Mouse (Mus musculus): ENCODE data around the gene Hk1. TPM values are rescaled to one million over a fixed set of nuclear protein-coding genes. Genes with fewer than 3 reads are reported as not detected.
A peak's percentile ranks its signal among the peaks of the same experiment; 100 is the strongest.

Hk1 gene
- total RNA-seq, 2 experiments from 2014 or later = 235 to 242 TPM

DNA sequence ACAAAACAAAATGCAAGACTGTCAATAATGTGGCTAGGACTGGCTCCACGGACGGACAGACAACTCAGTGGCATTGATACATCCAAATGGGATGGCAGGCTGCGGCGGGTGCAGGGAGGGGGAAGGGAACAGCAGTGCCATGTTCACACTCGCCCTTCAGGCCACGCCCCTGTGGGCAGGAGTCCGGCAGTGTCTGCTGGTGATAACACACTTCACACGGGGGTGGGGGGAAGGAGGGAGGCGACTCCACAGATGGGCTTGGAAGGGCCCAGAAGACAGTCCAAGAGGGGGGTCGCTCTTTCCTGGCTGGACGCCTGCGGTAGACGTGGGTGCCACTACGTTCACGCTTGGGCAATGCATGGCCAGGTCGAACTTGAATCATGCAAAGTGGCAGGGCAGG lies 110.4 kb downstream of the Hk1 start:
- no peak for DNase-seq

DNA sequence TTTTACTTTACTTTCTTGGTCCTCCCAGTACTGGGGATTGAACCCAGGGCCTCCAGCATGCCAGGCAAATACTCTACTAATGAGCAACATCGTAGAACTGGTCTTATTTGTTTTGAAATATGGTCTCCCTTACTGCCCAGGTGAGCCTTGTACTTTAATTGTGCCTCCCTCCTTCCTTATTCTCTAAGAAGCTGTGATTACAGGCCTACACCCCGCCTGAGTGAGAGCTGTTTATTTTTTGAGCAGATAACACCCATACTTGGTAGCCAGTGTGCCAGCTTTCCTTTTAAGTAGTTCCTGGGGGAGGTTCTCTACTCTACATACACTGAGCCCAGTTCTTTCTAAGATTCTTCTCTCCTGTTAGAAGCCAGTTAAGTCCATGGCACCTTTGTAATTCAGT lies 115.4 kb downstream of the Hk1 start:
- DNase-seq = no peak

DNA sequence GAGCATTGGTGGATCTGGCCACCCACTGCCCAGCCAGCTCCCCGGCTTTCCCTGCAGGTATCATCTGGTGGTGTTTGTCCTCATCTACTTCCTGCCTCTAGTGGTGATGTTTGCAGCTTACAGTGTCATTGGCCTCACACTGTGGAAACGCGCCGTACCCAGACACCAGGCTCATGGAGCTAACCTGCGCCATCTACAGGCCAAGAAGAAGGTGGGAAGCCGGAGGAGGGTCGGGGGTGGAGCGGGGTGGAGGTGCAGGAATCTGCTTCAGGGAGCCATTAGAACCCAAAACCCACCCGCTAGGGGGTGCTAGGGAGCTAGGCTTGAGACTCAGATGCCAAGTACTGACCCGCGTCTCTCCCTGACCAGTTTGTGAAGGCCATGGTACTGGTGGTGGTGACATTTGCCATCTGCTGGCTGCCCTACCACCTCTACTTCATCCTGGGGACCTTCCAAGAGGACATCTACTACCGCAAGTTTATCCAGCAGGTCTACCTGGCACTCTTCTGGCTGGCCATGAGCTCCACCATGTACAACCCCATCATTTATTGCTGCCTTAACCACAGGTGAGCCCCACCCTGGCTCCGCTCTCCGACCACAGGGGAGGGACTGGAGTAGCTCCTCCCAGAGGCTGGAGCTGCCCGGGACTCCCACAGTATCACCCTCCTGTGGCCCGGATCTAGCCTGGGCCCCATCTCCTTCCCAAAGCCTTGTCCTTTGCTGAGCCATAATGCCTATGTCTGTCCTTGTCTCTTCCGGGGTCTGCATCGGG lies 118.4 kb downstream of the Hk1 start:
- peak; percentile 73 for DNase-seq

DNA sequence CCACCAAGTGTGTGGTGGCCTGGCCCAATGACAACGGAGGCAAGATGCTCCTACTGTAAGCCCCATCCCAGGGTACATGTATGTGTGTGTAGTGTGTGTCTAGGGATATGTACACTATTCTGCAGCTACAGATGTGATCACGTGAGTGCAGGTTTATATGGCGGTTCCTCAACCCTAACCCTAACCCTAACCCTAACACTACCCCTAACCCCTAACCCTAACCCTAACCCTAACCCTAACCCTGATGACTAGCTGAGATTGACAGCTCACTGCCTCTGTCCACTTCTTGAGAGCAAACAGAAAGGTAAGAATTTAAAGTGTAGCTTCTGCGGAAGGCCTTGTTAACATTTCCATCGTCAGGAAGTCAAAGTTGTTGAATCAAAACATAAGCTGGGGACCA lies 121.4 kb downstream of the Hk1 start:
- no peak for DNase-seq

DNA sequence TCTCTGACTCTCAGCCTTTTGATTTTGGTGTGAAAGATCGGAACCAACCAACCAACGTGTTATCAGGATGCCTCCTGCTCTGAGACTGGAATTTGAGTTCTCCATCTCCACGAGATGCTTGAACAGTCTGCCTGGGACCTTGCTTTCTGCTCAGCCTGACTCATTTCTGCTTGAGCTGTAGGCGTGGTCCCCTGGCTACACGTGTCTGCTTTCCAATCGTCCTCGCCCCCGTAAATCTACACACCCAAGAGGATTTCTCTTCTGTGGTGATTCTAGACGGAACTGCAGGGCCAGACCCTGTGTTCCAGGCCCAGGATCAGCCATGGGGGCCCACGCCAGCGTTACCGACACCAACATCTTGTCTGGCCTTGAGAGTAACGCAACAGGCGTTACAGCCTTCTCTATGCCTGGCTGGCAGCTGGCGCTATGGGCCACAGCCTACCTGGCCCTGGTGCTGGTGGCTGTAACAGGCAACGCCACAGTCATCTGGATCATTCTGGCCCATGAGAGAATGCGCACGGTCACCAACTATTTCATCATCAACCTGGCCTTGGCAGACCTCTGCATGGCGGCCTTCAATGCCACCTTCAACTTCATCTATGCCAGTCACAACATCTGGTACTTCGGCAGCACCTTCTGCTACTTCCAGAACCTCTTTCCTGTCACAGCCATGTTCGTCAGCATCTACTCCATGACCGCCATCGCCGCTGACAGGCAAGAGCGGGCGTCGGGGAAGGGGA lies 127.0 kb downstream of the Hk1 start:
- no peak for DNase-seq

DNA sequence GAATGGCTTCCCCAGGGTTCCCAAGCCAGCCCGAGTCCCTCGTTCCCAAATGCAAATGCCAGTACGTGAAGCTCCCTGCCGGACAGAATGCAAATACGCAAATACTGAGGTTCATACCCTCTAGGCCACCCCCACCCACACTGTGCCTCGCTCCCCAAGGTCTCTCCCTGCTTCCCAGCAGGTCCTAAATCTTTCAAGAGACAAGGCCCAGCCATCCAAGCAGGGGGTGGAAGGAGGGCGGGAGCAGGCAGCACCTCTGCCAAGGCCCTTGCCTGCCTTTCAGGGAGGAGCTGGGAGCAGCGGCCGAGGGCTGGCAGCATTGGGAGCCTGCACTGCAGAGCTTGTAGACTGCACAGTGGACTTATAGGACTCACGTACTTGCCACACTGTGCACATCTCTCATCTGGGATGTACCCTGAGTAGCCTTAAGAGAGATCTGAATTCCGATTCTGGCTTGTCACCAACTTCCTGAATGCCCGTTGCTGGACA lies 127.7 kb downstream of the Hk1 start, which contains the start of gene Tacr2:
Tacr2 (plus strand) TSS at position 439 of the 489 bp plus-strand sequence.
- DNase-seq = no peak

DNA sequence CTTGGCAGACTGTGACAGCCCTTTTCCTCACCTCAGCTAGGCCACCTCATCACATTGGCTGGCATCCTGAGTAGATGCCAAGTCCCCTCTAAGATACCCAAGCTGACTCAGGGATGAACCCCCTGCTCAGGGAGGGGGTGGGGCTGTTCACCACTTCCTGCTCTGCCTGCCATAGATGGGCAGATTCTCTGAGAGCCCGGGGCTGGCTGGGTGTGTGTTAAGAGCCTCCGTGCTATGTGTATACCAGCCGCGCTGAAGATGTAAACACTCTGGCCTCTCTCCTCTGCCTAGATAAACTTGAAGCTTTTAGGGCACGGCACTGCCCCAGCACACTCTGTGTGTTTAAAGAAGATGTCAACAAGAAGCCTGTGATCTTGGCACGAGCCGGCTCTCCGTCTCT lies 131.9 kb downstream of the Hk1 start:
- DNase-seq = no peak

DNA sequence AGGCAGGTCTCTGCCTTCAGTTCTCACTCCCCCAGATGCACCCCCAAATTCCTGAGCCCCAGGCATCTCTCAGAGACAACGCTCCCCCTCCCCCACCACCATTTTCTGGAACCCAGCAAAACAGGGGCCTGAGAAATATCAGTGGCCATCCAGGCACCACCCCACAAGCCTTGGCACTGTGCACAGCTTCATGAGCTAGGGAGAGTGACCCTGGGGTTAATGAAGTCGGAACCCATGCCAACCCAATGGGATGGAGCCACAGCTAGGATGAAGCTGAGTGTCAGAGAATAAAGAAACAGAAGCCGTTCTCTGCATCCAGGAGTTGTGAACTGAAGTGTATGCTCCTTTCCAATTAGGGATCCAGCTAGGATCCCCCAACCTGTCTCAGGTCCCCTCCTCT lies 132.6 kb downstream of the Hk1 start:
- no peak for DNase-seq

DNA sequence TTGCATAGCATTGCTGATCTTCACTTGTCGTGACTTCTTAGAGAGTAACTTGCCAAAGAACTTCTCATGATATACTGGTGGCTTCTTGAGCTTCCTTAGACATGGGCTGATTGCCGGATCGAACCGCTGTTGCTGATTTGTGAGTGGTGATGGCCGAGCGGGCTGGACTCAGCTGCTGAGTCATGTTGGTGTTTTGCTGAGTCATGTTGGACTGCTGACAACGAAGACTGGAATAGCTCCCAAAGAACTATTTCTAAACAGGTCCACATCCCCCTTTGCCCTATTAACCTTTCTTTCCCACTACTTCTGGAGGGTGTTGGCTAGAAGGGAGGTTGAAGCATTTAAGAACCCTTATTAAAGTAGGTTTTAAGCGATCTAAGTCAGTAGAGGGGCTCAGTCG lies 135.6 kb downstream of the Hk1 start:
- DNase-seq = no peak

DNA sequence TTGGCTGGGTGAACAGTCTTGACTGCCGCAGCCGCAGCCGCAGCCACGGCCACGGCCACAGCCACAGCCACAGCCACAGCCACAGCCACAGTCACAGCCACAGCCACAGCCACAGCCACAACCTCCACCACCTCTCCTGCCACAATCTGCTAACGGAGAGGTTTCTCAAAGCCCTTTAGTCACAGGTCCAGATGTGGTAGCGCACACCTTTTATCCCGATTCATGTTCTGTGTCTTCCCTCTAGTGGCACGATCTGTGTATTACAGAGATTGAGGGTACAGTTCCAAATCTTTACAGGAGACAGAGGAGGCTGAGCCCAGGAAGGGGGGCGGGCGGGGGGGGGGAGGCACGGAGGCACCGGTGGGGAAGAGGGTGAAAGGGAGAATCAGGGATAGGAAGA lies 136.8 kb downstream of the Hk1 start:
- DNase-seq = peak; percentile 73

DNA sequence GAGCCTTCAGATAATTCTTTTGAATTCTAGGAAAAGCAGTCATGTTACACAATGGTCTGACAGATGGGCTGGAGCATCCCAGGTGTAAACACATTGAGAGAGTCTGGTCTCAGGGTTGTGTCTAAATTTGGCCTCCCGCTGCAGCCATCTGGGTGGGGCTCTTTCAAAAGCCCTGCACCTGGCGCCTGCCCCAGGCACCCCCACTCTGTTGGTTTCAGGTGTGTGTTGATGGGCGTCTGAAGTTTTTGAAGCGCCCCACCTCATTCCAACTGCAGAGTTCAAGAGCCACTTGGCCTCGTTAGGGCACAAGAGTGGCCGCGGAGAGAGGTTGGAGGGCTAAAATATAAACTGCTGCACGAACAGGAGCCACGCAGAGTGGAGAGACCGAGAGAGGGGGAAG lies 137.3 kb downstream of the Hk1 start:
- DNase-seq = no peak

DNA sequence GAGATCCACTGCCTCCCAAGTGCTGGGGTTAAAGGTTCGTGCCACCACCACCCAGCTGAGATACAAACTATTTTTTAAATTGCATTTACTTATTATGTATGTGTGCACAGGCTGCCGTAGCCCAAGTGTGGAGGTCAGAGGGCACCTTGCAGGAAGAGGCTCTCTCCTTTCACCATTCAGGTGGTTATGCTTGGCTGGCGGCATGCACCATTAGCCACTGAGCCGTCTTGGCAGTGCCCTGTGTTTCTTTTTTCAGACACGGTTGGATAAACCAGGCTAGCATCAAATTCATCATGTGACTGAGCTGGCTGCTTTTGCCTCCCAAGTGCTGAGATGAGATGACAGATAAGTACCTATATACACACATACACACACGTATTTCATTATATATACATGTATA lies 140.4 kb downstream of the Hk1 start:
- no peak for DNase-seq

DNA sequence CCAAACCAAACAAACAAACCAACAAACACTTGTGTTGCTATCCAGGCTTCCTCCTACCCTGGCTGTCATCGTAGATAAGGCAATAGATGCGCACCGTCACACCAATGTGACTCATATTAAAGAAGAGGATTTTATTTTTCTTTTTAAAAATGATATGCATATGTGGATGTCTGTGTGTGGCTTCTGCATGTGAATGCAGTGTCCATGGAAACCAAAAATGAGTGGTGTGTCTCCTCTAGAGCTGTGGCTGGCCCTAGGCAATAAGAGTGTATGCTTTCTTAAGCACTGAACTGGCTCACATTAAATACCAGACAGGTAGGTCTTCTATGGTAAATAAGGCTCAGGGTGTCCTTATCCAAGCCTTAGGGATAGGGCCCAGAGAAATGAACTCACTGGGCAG lies 141.0 kb downstream of the Hk1 start:
- no peak for DNase-seq

DNA sequence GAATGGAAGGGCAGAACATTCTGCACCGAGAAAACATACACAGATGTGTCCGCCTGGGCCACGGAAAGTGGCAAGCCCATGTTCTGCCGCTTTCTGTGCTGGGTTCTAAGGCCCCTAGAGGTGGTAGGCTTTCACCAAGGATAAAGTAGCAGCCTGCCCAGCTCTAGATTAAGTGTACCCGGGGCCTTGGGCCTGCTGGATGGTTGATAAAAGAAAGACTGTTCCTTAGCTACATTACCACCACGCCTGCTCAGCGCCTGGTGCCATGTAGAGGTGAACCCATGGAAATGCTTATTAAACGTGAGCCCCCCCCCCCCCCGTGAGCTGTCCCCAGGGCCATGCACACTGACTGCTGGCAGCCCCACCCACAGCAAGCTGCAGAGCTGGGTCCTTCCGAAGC lies 142.5 kb downstream of the Hk1 start:
- no peak for DNase-seq

DNA sequence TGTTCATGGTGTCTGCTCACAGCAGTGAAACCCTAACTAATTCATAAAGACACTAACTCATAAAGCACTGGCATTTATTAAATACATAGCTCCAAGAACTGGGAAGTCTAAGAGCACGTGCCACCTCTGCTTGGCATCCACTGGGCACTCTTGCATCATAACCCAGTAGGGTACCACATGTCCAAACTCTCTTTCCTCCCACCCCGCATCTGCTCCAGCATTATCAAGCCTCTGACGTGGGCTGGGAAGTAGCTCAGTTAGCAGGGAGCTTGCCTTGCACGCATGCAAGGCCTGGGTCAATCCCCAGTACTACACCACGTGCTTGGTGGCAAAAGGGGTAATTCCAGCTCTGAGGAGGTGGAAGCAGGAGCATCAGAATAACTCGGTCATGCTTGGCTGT lies 143.5 kb downstream of the Hk1 start:
- no peak for DNase-seq

DNA sequence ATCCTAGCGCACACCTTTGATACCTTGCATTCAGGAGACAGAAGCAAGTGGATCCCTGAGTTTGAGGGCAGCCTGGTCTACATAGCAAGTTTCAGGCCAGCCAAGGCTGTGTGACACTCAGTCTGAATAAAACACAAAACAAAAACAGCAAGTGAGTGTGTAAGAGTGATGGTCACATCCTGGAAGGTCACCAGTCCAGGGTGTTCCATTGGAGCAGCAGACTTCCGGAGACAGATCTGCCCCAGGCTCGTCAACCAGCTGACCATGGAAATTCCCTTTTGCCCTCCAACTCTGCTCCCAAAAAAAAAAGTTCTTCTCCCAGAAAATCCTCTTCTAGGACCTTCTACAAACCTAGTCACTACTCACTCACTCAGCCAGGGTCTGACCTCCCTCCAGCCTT lies 147.9 kb downstream of the Hk1 start:
- DNase-seq = no peak

DNA sequence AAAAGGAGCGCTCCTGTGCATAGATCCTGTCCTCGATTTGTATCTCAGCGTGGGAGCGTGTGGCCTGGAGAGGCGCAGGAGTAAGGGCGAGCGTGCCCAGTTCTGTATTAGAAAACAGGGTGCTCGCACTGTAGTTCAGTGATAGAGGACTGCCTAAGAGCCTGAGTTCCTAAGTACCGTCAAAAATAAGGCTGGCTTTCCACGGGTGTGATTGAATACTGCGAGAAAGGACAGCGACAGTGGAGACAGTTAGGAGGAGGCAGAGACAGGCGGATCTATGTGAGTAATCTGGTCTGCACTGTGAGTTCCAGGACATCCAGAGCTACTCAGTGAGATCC lies 148.3 kb downstream of the Hk1 start:
- DNase-seq = no peak

DNA sequence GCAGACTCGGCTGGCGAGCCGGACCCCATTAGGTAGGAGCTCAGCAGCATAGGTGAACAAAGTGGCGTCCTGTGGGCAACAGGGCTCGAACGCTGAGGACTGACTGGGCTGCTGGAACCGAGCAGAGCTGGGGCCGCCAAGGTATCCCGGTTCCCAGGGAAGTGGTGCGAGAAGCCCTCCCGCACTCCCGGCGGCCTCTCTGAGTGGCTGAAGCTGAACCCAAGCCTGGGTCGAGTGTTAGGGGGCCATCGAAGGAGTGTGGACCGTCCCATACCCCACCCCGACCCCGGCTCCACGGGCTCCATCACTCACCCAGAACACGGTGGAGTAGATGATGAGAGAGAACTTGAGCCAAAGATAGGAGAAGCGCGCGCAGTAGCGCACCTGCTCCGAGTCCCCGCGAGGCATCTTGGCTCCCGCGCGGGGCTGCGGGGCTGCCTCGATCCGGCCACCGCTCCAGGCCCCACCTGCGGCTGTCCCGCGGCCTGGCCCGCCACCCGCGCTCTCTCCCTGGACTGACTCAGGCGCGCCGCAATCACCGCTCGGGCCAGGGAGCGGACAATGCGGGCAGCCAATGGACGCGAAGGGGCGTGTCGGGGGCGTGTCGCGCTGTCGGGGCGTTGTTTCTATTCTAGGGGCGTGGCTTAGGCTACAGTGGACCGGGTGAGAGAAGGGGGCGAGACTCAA lies 148.9 kb downstream of the Hk1 start, which contains the start of gene Tspan15:
Tspan15 (minus strand) TSS at position 544 of the 687 bp plus-strand sequence.
- peak; percentile 93 for DNase-seq

DNA sequence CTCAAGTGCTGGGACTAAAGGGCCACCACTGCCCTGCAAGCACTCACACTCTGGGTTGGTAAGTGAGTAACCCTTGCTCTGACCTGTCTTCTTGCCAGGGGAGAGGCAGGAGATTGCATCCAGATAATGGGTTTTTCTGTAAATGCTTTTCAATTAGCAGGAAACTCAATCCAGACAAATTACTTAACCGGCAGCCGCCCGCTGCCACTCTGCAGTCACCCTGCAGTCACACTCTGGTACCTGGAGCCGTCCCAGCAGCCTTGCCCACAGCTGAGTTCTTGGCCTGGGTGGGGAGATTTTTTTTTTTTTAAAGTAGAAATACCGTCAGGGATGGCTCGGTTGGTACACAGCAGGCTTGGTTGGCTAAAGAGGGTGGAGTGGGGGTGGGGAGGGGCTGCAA lies 151.6 kb downstream of the Hk1 start:
- DNase-seq = no peak

DNA sequence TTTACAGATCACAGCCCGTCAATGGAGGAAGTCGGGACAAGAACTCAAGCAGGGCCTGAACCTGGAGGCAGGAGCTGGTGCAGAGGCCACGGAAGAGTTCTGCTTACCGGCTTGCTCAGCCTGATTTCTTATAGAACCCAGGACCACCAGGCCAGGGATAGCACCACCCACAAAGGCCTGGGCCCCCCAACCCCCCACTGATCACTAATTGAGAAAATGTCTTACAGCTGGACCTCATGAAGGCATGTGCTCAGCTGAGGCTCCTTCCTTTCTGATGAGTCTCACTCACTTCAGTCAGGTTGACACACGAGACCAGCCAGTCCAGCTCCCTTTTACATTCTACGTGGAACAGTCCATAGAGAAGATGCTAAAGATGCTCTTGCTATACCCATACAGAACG lies 153.9 kb downstream of the Hk1 start:
- DNase-seq = no peak

DNA sequence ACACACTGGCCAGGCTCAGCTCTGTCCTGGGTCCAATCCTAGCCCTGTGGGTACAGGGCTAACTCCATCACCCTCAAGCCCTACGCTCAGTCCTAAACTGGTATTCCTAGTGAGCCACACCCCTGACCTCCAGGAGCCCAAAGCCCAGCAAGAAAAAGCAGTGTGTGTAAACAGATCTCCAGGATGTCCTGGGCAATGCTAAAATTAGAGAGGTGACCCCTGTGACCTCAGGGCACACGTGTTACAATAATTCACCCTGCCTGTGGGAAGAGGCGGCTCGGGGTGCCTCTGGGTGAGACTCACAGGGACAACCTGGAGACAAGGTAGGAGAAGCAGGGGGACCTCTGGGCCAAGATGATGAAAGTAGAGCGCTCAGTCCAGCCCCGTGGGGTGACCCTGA lies 155.5 kb downstream of the Hk1 start:
- DNase-seq = no peak

DNA sequence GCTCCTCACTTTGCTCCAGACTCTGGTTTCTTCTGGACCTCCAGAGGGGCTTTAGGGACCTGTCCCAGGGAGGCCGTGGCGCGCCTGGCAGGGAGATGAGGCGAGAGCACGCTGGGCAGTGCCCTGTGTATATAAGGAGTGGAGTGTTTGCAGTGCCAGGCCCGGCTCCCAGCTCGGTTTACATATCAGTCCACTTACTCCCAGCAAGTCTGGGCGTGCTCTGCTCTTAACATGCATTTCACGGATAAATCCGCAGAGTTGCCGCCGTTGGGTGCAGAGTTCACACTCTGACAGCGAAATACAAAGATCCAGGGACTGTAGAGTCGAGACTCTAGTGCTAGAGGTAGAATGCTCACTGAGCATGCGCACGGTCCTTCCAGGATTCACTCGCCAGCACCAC lies 156.9 kb downstream of the Hk1 start:
- no peak for DNase-seq

DNA sequence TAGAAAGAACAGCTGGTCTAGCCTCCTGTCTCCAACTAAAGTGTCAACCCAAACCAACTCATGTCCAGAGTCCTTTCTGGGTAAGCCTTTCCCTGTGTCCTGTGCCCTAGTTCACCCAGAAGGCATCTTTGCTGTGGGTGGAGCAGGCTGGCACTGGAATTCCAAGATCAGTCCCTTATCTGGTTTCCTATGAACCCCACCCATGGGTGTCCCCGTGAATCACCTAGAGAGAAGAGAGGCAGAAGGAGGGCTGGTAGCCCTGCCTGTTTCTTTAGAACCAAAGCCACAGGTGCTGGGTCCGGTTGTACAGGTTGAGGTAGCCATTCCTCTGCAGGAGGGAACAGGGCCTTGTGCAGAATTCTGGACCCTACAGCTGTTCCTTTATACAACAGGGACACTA lies 158.1 kb downstream of the Hk1 start:
- no peak for DNase-seq

Data from heart, postnatal 4 days (tissue).